Mouse (Mus musculus): ENCODE measurements around the gene Gm44503.

DNA sequence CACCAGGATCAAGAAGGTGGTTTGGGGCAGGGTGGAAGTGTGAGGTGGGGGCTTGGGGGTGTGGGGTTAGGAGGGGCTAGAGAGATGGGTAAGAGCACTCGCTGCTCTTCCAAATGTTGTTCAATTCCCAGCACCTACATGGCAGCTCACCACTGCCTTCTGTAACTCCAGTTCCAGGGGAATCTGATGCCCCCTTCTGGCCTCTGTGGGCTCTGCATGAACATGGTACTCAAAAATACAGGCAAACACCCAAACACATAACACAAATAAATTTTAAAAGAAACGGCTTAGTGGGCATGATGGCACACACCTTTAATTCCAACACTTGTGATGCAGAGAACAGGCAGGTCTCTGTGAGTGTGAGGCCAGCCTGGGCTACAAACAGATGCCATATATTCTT, 3.9 kb upstream of the Gm44503 start:
- TF ChIP-seq CTCF (IDR thresholded peaks at IDR 0.05; ENCODE audit: control insufficient read depth, insufficient read depth, insufficient read length) (no peak), USF1 (IDR thresholded peaks at IDR 0.05; ENCODE audit: low read depth) (no peak), CEBPB (IDR thresholded peaks at IDR 0.05; ENCODE audit: low read depth) (no peak), MAX (IDR thresholded peaks at IDR 0.05) (no peak), MYOG (IDR thresholded peaks at IDR 0.05; ENCODE audit: control insufficient read depth, extremely low read depth, insufficient read length) (no peak), FOSL1 (IDR thresholded peaks at IDR 0.05; ENCODE audit: insufficient read depth, low read length, poor library complexity, severe bottlenecking) (no peak), MYOD1 (IDR thresholded peaks at IDR 0.05; ENCODE audit: control insufficient read depth, insufficient read length, low read depth) (no peak)

Data from C2C12 (cell line).